Mouse (Mus musculus) large intestine, adult 2 months (tissue): Measurements from ENCODE around the gene Ube2v1. TPM values are rescaled to one million over a fixed set of nuclear protein-coding genes. Genes with fewer than 3 reads are reported as not detected.
A peak's percentile ranks its signal among the peaks of the same experiment; 100 is the strongest.
"Not testable (repeated sequence)": the region's sequence is repeated elsewhere in the genome, so short reads cannot be mapped to it uniquely, and the experiment has no call there.

Source experiments
- DNase-seq: peaks from one replicate; pipeline ENCODE4 v3.0.0-alpha.2; 2012; ENCODE audit warnings: low read depth, low spot score
- WGBS: fragments of 180-500 bp; shearing (Covaris S2); methylation state at CpG from one replicate; pipeline ENCODE4 v1.1.7; 2018; 5-methylcytosine and 5-hydroxymethylcytosine counted together
- polyA plus RNA-seq: library from polyadenylated mRNA; depleted of rRNA; stranded (reverse); fragments of >200 nt; gene quantifications from 2 replicates; pipeline ENCODE4 v1.2.3, GENCODE M21; 2012

Ube2v1 gene
- polyA plus RNA-seq, 1 experiment: 107 TPM

DNA sequence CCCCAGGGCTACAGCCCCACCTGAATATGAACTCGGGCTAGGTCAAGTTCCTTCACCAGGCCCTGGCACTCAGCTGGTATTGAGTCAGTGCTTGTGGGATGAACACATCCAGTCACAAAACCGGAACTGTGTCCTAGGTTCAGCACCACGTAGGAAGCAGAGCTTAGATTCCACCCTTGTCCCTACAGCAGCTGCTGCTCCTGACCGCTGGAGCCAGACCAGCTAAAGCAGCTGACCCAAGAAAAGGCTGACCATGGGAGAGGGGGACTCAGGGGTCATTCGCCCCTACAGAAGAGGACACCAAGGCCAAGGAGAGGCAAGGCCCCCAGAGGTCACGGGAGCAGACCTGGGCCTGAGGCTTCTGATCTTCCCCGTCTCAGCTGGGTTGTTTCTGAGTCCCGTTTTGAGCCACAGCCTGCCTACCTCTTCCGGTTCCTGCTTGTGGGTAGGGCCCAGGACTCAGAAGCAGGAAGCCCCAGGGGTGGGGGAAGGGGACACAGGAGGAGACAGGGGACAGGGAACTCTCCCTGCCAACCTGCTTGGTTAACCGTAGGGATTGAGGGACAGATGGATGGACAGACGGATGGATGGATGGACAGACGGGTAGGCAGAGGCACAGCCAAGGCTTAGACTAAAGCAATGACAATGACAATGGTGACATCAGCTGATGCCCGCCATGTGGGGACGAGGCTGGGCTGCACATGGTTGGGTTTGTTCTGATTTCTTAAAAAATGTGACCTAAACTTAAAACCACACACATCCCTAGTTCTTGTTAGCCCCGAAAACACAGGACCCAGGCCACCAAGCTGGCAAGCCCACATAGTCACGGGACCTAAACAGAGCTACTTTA, 25.0 kb upstream of the Ube2v1 start:
- DNase-seq: no peak
- 80% methylated on average over 16 of the region's 16 CpGs for WGBS

DNA sequence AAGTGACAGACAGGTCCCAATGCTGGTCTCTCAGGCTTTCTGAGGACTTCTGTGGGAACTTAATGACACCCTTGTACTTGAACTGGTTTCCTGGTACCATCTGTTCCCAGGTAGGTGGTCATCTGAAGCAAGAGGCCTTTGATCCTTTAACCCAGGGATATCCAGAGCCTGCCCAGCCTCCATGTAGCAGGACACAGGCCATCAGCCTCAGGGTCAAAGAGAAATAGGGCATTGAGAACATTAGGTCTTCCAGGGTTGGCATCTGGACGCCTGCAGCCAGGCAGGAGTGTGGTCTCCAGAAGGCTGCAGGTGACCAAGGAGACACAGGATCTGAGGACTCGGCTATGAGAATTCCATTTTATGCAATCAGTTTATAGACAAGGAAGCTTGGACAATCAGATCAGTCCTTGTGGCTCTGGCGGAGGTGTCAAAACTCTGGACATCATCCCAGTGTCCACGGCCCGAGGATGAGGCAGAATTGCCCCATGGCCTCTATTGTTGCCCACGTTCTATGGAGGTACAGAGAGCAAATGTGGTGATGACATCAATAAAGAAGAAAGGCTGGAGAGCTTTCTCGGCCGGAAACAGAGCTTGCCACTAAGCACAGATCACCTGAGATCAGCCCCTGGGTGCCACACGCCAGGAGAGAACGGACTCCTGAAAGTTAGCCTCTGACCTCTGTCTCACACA, 23.2 kb upstream of the Ube2v1 start:
- no peak for DNase-seq
- 91% methylated on average over 10 of the region's 10 CpGs for WGBS

DNA sequence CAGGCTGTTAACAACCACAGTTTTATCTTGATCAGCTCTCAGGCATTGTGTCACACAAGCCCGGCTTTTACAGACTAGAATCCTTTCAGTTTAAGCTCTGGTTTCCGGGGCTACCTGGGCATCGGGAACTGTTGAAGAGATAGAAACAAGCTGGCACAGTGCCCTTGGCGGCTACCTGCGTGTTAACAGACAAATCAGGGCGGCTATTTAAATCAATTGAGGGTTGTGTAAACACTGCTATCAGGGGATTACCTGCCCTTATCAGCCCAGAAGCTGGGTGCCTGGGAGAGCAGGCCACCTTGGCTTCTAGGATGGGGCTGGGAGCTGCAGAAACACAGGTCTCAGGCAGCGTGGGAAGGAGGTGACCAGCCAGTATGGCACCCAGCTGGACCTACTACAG, 20.8 kb upstream of the Ube2v1 start:
- DNase-seq: no peak
- WGBS: 31% methylated on average over 7 of the region's 7 CpGs

GRCm38 (mm10) chr2:167651622-167652021, 19.7 kb upstream of the Ube2v1 start:
- WGBS: 84% methylated on average over 9 of the region's 9 CpGs
- no peak for DNase-seq

GRCm38 (mm10) chr2:167649290-167650032, 17.6 kb upstream of the Ube2v1 start:
- whole genome bisulfite sequencing: 84% methylated on average over 12 of the region's 12 CpGs
- DNase-seq: no peak

DNA sequence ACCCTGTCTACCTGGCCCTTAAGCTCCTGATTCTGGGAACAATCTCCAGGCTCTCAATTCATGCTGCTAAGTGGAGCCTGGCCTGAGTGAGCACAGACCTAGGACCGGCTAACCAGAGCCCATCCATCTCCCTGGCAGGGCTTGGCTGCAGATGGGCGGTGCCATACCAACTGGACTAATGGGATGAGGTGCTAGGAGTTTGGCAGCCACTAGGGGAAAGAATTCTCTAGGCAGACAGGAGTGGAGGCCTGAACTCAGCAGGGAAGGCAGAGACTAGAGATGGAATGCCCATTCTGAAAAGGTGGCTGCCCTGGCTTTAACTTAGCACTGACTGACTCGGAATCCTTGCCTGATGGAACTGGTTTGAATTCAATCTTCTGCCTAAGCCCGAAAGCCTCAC, 14.5 kb upstream of the Ube2v1 start:
- 80% methylated on average over 4 of the region's 4 CpGs for WGBS
- DNase-seq: no peak

- not testable (repeated sequence) for DNase-seq
- 70% methylated on average over 13 of the region's 13 CpGs for WGBS
Observed at GRCm38 (mm10) chr2:167643356-167644052, 11.6 kb upstream of the Ube2v1 start.

DNA sequence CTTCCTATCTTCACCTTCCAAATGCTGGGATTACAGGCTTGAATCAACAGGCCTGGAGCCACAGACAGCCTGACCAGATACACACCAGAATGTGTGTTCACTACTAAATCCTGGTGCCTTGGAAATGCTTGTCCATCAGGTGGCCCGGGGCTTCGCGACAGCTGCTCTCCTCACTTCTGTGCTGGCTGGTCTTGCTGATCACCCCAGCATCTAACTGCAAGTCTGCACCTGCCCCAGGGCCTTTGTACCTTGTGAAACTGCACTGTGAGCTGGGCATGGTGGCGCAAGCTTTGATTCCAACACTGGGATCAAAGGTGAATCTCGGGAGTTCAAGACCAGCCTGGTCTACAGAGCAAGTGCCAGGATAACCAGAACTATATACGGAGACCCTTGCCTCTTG, 10.3 kb upstream of the Ube2v1 start:
- DNase-seq: no peak
- 83% methylated on average over 6 of the region's 6 CpGs for WGBS

DNA sequence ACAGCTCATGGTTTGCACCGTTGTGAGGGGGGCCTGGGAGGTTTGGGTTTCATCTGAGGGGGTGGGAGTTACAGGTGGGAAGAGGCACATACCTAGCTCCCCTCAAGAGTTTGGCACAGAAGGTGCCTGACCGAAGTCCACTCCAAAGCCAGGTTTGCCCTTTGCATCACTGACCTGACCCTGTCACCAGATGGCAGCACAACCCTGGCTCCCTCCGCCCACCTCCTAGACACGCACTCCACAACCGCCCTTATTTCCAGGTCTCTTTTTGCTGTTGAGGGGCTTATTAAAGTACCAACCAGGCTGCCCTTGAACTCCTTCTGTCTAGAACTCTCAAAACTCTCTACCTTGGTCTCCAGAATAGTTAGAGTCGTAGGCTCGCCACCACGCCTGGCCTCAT, 9.4 kb upstream of the Ube2v1 start:
- no peak for DNase-seq
- WGBS: 30% methylated on average over 8 of the region's 8 CpGs

DNA sequence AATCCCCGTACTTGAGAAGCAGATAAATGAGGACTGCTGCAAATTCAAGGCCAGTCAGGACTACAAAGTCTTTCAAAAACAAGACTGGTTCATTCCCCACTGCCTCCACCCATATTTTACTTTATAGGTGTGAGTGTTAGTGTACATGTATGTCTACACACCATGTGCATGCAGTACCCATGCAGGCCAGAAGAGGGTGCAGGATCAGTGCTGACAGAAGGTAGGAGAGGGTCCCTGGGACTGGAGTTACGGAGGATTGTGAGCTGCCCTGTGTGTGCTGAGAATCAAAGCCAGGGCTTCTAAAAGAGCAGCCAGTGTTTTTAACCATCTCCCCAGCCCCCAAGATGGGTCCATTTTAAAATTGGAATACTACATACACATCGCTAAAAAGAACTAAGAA, 8.4 kb upstream of the Ube2v1 start:
- DNase-seq: no peak

DNA sequence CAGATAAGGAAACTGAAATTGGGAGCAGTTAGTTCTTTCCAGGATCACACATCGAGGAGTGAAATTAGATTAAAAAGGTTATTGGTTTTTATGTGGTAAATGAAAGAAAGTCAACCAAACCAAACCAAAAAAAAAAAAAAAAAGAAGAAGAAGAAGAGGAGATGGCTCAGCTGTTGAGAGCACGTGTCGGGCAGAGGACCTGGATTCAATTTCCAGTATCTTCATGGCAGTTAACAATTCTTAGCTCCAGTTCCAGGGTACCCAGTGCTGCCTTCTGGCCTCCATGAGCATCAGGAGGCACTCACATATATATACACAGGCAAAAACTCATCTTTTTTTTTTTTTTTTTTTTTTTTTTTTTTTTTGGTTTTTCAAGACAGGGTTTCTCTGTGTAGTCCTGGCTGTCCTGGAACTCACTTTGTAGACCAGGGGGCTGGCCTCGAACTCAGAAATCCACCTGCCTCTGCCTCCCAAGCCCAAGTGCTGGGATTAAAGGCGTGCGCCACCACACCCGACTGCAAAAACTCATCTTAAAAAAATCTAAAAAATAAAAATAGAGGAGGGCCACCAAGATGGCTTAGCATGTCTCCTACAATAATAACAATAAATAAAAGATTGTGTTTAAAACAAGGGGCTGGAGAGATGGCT, 3.1 kb upstream of the Ube2v1 start:
- WGBS: 70% methylated on average over 7 of the region's 7 CpGs
- DNase-seq: no peak

More for the DNA sequence above, 8.4 kb upstream of the Ube2v1 start:
- WGBS: 84% methylated on average over 3 of the region's 3 CpGs

GRCm38 (mm10) chr2:167634338-167634770, 2.5 kb upstream of the Ube2v1 start:
- under 1% methylated on average over 15 of the region's 15 CpGs for WGBS

GRCm38 (mm10) chr2:167633537-167633872, 1.6 kb upstream of the Ube2v1 start:
- DNase-seq: no peak

More at GRCm38 (mm10) chr2:167634338-167634770, 2.5 kb upstream of the Ube2v1 start:
- DNase-seq: peak; percentile 99

GRCm38 (mm10) chr2:167632731-167633536, 1.0 kb upstream of the Ube2v1 start:
- no peak for DNase-seq
- 68% methylated on average over 12 of the region's 12 CpGs for WGBS

More at GRCm38 (mm10) chr2:167633537-167633872, 1.6 kb upstream of the Ube2v1 start:
- WGBS: 87% methylated on average over 6 of the region's 6 CpGs

DNA sequence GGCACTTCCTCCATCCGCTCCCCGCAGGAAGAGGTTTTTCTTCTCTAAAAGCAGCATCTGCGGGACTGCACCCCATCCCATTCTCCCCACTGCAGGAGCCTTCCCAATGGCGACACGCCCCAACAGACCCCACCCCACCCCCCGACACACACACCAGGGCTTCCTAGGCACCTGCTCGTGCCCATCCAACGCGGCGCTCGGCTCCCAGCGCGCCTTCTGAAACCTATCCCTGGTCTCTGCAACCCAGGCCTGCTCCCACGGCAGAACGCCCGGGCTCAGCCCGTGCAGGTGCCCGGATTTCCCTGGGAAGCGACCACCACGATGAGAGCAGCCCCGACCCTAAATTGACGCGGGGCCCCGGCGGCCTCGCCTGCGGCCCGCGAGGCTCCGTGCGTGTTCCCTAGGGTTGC, 709 bp downstream of the Ube2v1 start:
- DNase-seq: no peak
- 1% methylated on average over 31 of the region's 31 CpGs for WGBS

DNA sequence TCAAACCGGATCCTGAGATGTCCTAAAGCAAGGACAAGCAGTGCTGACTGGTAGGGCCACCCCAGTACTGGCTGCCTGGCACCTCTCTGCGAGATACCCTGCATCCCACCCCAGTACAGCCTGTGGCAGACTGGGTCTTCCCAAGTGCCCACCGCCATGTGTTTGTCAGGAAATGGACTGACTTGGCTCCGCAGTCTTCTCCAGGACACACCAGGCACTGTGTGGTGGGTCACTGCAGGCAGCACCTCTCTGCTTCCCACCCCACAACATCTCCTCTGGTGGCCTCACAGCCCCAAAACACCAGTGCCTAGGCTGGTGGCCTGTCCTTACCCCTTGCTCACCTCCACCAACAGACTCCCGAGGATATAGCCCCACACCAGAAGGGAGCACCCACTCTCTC, 1.5 kb downstream of the Ube2v1 start:
- no peak for DNase-seq
- WGBS: 47% methylated on average over 5 of the region's 5 CpGs

- DNase-seq: no peak
- WGBS: 74% methylated on average over 11 of the region's 11 CpGs
Observed at GRCm38 (mm10) chr2:167629665-167630209, 2.2 kb downstream of the Ube2v1 start.

- peak; percentile 90 for DNase-seq
Observed at GRCm38 (mm10) chr2:167628872-167629271, 3.0 kb downstream of the Ube2v1 start.

More at GRCm38 (mm10) chr2:167628872-167629271, 3.0 kb downstream of the Ube2v1 start:
- 7% methylated on average over 4 of the region's 4 CpGs for WGBS
